Mouse (Mus musculus) stomach, postnatal 0 days (tissue): ENCODE measurements around the gene Galnt14. TPM values are rescaled to one million over a fixed set of nuclear protein-coding genes. Genes with fewer than 3 reads are reported as not detected.

ENCODE experiments used
- ATAC-seq: fragments of 200-750 bp; cut with Nextera tagmentation; 2 replicates; pipeline ENCODE4 v1.8.0; 2017; ENCODE audit not compliant: low FRiP score, low TSS enrichment
- DNase-seq: peaks from one replicate; pipeline ENCODE4 v3.0.0-alpha.2; 2016; ENCODE audit warnings: low spot score
- H3K27ac ChIP-seq: fragments of 300-500 bp; sonication (generic); replicated peaks from 2 replicates; pipeline ENCODE4 v1.5.1; 2014; ENCODE audit warnings: mild to moderate bottlenecking, control low read depth
- H3K27me3 ChIP-seq: fragments of 300-500 bp; sonication (generic); 2 replicates; pipeline ENCODE4 v1.6.1; 2014; ENCODE audit warnings: low read length; ENCODE audit not compliant: control insufficient read depth, insufficient read depth
- H3K36me3 ChIP-seq: fragments of 300-500 bp; sonication (generic); 2 replicates; pipeline ENCODE4 v1.6.1; 2014; ENCODE audit warnings: low read length, mixed read lengths; ENCODE audit not compliant: control insufficient read depth, insufficient read depth
- H3K4me1 ChIP-seq: fragments of 300-500 bp; sonication (generic); replicated peaks from 2 replicates; pipeline ENCODE4 v1.6.1; 2014; ENCODE audit warnings: antibody characterized with exemption; ENCODE audit not compliant: control insufficient read depth, insufficient read depth
- H3K4me2 ChIP-seq: fragments of 300-500 bp; sonication (generic); replicated peaks from 2 replicates; pipeline ENCODE4 v1.6.1; 2014; ENCODE audit warnings: low read depth, mild to moderate bottlenecking, control low read depth, moderate library complexity
- H3K4me3 ChIP-seq: fragments of 300-500 bp; sonication (generic); 2 replicates; pipeline ENCODE4 v1.5.1; 2014; ENCODE audit warnings: low read depth, low read length, control low read depth
- H3K9ac ChIP-seq: fragments of 300-500 bp; sonication (generic); 2 replicates; pipeline ENCODE4 v1.6.1; 2014; ENCODE audit warnings: mild to moderate bottlenecking, low read length, control low read depth, mixed read lengths
- H3K9me3 ChIP-seq: fragments of 300-500 bp; sonication (generic); 2 replicates; pipeline ENCODE4 v1.6.1; 2016; ENCODE audit warnings: low read length; ENCODE audit not compliant: control insufficient read depth
- CTCF ChIP-seq: IDR thresholded peaks from 2 replicates; pipeline ENCODE4 v1.5.1; 2016; ENCODE audit warnings: antibody characterized with exemption, low read depth, mild to moderate bottlenecking, moderate library complexity
- EP300 ChIP-seq: optimal IDR thresholded peaks from 2 replicates; pipeline ENCODE3; 2016; ENCODE audit warnings: antibody characterized with exemption
- WGBS: fragments of 180-500 bp; shearing (Covaris S2); extraction: QIAGEN DNeasy Blood & Tissue Kit; methylation state at CpG from one replicate; pipeline ENCODE4 v1.1.7; 2014; 5-methylcytosine and 5-hydroxymethylcytosine counted together
- polyA plus RNA-seq: library from polyadenylated mRNA; unstranded; fragments of >200 nt; fragmentation: Nextera tagmentation; extraction: Ambion mirVana; gene quantifications from 2 replicates; pipeline ENCODE4 v1.2.1, GENCODE M21; 2015

Galnt14 gene
- polyA plus RNA-seq, 1 experiment from 2014 or later = 0.07 TPM

DNA sequence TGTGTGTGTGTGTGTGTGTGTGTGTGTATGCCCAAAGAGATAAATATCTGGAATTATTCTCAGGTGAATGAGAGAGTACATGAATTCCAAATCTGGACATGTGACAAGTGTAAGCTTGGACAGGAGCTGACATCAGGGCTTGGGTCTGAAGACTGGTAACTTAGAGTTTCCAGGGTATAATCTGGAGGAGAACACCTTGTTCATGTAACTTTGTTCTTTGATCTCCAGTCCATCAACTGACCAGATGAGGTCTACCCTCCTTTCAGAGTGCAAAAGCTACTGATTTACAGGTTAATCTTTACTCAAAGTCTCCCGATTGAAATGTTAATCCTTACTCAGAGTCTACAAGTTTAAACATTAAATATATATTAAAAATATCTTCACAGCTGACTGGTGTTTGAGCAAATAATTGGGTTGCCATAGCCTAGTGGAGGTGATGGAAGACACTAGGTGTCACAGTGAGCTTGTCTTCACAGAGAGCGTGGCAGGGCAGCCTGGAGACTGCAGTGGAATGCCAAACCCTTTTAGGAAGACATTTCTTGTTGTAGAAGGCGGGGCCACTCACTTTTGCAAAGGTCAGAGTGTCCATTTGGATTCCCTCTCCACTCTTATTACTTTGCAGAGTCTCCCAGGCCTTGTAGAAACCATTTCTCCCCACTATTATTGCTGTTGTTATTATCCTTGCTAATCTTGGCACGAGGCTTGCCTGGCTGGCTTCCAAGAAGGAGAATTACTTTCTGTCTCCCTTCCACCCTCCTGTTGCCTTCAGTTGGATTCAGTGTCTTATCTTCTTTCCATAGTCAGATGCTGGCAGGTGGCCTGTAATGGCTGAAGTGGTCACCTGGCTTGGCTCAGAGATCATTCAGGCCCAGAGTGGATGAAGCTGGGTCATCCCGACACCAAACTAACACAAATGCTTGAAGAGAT, 107.4 kb downstream of the Galnt14 start:
- Histone ChIP-seq H3K36me3 (no peaks in the 10 kb centered on the region), H3K4me2 (no peak overlapping the region), H3K9ac (no peak overlapping the region), H3K4me3 (no peak overlapping the region), H3K27me3 (no peaks in the 10 kb centered on the region), H3K9me3 (no peaks in the 10 kb centered on the region), H3K27ac (no peak overlapping the region), H3K4me1 (no peaks in the 10 kb centered on the region)
- WGBS = 43% methylated on average over 5 of the region's 5 CpGs
- TF ChIP-seq CTCF = no peak
- TF ChIP-seq EP300 = no peak
- DNase-seq (no peak), ATAC-seq (no peak)

DNA sequence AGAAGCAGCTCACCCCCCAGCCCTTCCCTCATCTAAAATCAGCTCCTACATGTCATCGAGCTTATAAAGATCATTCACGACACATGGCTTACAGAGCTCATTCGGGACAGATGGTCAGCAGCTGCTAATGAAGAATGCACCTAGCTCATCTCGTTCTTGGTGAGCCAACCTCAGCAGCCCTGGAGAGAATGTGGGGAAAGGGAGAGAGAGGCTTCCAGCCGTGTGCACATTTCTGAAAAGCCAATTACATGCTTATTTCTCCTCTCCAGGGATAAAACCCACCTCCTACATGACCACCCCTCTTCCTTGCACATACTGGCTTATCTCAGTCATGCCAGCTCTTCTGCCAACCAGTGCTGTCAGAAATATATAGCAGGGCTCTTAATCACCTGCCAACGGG, 110.3 kb downstream of the Galnt14 start:
- DNase-seq (no peak), ATAC-seq (no peak)
- no peak for TF ChIP-seq EP300
- TF ChIP-seq CTCF = no peak
- no peaks in the 10 kb centered on the region for H3K9me3 ChIP-seq
- no peak overlapping the region for H3K4me2 ChIP-seq
- H3K27me3 ChIP-seq = no peaks in the 10 kb centered on the region
- H3K4me3 ChIP-seq = no peak overlapping the region
- no peaks in the 10 kb centered on the region for H3K36me3 ChIP-seq
- 75% methylated on average over 6 of the region's 6 CpGs for WGBS
- no peak overlapping the region for H3K9ac ChIP-seq
- H3K27ac ChIP-seq = no peak overlapping the region
- no peaks in the 10 kb centered on the region for H3K4me1 ChIP-seq

DNA sequence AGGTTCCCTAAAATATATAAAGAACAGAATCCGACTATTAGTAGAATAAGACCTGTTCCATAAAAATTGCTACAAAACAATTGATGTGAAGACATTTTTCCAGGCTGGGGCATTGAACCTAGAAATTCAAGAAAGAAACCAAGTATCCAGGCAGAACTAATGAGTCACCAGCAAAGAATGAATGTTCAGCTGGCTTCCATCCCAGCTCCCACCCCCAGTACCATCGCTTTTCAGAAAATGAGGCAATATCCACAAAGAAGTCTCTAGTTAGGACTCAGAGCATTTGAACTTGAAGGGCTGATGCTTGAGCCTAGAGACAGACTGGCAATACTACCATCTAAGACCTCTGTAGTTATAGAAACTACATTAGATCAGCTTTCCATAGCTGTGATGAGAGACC, 118.2 kb downstream of the Galnt14 start:
- TF ChIP-seq EP300 = no peak
- TF ChIP-seq CTCF = no peak
- no peaks in the 10 kb centered on the region for H3K4me1 ChIP-seq
- H3K9ac ChIP-seq = no peak overlapping the region
- H3K4me2 ChIP-seq = no peak overlapping the region
- 78% methylated on average over 2 of the region's 2 CpGs for WGBS
- H3K27me3 ChIP-seq = no peaks in the 10 kb centered on the region
- H3K36me3 ChIP-seq = no peaks in the 10 kb centered on the region
- no peak for ATAC-seq
- DNase-seq = no peak
- no peaks in the 10 kb centered on the region for H3K9me3 ChIP-seq
- no peak overlapping the region for H3K4me3 ChIP-seq
- H3K27ac ChIP-seq = no peak overlapping the region

DNA sequence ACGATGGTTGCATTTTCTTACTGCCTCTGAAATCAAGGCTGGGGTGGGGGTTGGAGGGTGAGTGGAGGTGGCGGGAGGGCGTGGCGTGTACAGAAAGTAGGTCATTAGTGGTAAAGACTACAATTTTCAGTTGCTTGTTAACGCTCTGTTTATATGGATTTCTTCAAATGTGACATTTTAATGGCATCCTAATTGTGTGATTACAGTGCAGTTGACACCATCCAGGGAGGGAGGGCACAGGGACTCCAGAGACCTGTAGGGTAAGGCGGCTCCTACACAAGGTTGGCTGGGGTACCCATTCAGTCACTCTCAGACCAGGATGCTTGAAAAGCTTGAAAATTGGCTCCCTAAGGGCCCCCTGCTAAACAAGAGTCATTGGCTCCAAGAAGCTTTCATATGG, 122.7 kb downstream of the Galnt14 start:
- DNase-seq (no peak), ATAC-seq (no peak)
- WGBS = 43% methylated on average over 6 of the region's 6 CpGs
- Histone ChIP-seq H3K4me3 (no peak overlapping the region), H3K9me3 (no peaks in the 10 kb centered on the region), H3K36me3 (no peaks in the 10 kb centered on the region), H3K4me2 (no peak overlapping the region), H3K9ac (no peak overlapping the region), H3K27ac (no peak overlapping the region), H3K4me1 (no peaks in the 10 kb centered on the region), H3K27me3 (no peaks in the 10 kb centered on the region)
- TF ChIP-seq EP300 = no peak
- no peak for TF ChIP-seq CTCF

DNA sequence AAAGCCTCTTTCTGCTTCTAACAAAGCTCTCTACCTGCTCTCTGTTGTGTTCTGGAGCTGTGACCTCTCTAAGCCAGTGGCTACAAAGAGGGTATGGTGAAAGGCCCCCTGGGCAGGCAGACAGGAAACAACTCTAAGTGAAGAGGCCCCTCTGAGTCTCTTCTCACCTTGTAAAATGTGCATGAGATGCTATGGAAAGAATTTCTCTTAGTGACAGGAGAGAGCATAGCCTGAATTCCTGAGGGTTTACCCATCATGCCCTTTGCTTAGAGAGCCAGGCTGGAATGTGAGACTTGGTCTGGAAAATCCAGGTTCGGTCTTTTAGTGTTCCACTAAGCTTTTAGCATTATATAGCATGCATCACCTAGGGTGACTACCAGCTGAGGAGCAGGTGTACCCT, 136.1 kb downstream of the Galnt14 start:
- DNase-seq = no peak
- ATAC-seq = no peak
- Histone ChIP-seq H3K4me3 (no peak overlapping the region), H3K27ac (no peak overlapping the region), H3K27me3 (no peaks in the 10 kb centered on the region), H3K4me2 (no peak overlapping the region), H3K9me3 (no peaks in the 10 kb centered on the region), H3K9ac (no peak overlapping the region), H3K36me3 (no peaks in the 10 kb centered on the region), H3K4me1 (no peaks in the 10 kb centered on the region)
- TF ChIP-seq EP300 (no peak), CTCF (no peak)
- WGBS = 52% methylated on average over 1 of the region's 1 CpGs

DNA sequence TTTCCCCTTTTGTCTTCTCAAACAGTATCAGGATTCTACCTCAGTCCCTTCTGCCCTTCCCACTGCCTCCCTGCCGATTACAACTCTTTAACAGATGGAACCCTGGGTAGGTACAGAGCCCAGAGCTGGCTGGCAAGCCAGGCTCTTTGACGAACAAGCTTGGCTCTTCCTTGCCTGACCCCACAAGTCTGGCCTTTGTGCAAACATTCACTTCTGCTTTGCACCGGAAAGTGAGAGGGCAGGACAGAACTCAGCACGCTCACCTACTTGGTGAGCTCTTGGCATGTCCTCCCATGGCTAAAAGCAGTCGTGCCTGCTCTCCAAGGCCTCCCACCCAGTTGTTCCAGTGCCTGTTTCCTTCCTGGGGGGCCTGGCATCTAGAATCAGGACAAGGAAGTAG, 137.4 kb downstream of the Galnt14 start:
- H3K9me3 ChIP-seq = no peaks in the 10 kb centered on the region
- WGBS = 51% methylated on average over 5 of the region's 5 CpGs
- ATAC-seq = no peak
- no peak overlapping the region for H3K4me3 ChIP-seq
- no peaks in the 10 kb centered on the region for H3K4me1 ChIP-seq
- H3K27me3 ChIP-seq = no peaks in the 10 kb centered on the region
- no peak overlapping the region for H3K9ac ChIP-seq
- no peak for DNase-seq
- H3K4me2 ChIP-seq = no peak overlapping the region
- no peaks in the 10 kb centered on the region for H3K36me3 ChIP-seq
- TF ChIP-seq CTCF (no peak), EP300 (no peak)
- no peak overlapping the region for H3K27ac ChIP-seq
